Mouse (Mus musculus) c-Kit-positive CD71-negative TER-119-negative erythroid progenitor cells, embryonic 14.5 days (primary cell): ENCODE results near the gene Tsen15.

Experiments
- DNase-seq: peaks from one replicate; pipeline ENCODE4 v3.0.0-alpha.2; 2013; ENCODE audit warnings: low read depth

Tsen15 gene

DNA sequence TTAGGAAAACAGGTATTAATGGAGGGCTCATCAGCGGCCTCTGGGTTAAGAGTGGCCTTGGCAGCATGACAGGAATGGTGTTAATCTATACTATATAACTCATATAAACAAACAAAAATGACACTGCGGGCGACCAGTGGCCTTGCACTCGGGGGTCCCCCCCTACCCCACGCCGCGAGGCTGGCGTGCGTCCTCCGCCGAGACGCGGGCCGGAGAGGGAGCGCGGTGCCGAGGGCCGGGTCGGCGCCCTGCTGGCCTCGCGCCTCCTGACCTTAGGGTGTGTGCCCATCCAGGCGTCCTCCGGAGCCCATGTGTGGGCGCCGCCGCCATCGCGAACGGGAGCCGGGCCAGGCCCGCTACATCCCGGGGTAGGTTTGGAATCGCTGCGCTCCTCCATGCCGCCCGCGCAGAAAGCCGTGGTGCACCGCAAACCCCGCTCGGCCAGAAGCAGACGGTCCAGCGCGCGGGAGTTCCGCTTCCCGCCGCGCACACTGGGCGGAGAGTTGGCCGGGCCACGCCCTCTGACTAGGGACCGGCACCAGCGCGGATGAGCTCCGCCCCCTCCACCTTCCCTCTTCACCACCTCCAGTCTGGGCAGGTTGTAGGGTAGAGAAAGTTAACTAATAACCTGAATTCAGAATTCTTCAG lies at the start of gene Tsen15:
Gene Tsen15, minus strand, starts transcription at position 501 of the 648 bp plus-strand sequence.
- peak; percentile 64 for DNase-seq

DNA sequence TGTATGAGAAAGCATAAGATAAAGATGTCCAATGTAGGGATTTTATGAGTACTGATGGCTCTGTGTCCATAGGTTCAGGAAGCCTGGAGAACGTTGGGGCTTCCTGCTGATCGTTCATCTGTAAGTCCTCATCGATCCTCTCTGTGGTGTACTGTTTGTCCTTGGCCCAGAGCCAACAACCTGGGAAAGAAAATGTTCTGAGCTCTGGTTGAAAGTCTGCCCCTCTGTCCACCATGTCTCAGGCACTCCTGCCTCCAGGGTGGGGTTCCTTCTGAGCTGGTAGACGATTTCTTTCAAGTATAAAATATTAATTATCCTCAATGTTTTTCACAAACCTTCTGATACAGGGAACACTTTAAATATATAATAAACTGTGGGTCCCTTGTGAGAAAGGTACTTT lies 47.7 kb upstream of the Tsen15 start:
- no peak for DNase-seq

DNA sequence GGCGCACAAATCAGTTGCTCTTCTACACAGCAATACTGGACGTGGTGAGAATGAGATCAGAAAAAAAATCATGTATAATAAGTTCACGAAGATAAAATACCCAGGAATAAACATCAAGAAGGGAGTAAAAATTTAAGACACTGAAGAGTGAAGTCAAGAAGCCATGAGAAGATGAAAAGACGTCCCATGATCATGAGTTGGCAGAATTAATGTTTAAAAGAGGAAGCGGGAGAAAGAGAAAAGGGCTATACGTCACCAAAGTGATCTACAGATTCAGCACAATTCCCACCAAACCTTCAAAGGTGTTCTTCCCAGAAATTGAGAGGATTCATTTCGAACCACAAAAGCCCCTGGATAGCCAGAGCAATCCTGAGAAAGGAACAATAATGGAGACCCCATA lies 43.3 kb upstream of the Tsen15 start:
- DNase-seq, result no peak

- peak; percentile 9 for DNase-seq
Measured at GRCm38 (mm10) chr1:152427912-152428581, 41.6 kb upstream of the Tsen15 start.

GRCm38 (mm10) chr1:152423052-152423451 lies 36.6 kb upstream of the Tsen15 start:
- no peak for DNase-seq

DNA sequence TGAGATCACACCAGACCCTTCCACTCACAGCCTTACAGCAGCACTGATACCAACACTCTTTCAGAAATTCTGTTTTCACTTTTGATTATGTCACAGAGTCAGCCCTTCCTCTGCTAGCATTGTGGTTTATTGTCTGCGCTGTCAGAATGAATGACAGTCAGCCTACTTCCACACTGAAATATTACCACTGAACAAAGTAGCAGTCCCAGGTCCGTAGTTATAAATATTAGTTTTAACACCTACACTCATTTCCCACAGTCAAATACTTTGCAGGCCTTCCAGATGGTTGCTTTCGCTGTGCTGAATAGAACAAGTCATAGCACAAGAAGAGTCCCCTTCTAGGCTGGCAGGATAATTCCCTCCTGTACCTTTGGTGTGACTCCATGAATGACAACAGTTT lies 35.8 kb upstream of the Tsen15 start:
- DNase-seq, result no peak

- no peak for DNase-seq
Measured at GRCm38 (mm10) chr1:152417602-152418001, 31.1 kb upstream of the Tsen15 start.

GRCm38 (mm10) chr1:152416306-152416904 lies 29.9 kb upstream of the Tsen15 start:
- DNase-seq, result no peak

DNA sequence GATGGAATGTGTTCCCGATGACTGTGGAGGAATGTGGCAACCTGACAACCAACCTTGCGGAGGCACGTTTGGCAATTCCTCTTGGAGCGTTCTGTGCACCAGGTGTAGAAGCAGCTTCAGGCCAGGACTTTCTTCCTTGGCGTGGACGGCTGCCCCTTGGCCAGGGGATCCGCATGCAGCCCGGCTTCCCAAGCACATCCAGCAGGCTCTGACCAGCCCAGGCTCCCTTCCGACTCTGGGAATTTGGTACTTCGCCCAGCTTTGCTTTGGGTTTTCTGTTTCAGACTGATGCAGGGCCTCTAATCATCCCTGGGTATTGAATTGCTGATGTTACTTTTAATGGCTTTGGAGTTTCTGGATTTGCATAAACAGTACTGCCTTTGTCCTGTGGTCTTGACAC lies 28.0 kb upstream of the Tsen15 start:
- no peak for DNase-seq

- DNase-seq, result no peak
Measured at GRCm38 (mm10) chr1:152413961-152414360, 27.5 kb upstream of the Tsen15 start.

DNA sequence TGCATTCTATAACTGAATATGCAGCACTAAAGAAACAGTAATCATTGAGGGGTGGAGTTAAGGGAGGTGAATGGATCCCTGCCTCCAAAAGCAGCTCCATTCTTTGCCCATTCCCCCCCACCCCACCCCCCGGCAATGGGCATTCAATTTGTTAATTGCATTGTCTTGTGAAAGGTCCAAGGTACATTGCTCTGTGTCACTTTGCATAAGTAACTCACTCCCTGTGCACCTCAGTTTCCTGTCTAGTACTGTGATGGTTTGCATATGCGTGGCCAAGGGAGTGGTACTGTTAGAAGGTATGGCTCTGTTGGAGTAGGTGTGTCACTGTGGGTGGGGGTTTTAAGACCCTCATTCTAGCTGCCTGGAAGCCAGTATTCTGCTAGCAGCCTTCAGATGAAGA lies 26.6 kb upstream of the Tsen15 start:
- DNase-seq, result no peak

GRCm38 (mm10) chr1:152410657-152411056 lies 24.2 kb upstream of the Tsen15 start:
- no peak for DNase-seq

DNA sequence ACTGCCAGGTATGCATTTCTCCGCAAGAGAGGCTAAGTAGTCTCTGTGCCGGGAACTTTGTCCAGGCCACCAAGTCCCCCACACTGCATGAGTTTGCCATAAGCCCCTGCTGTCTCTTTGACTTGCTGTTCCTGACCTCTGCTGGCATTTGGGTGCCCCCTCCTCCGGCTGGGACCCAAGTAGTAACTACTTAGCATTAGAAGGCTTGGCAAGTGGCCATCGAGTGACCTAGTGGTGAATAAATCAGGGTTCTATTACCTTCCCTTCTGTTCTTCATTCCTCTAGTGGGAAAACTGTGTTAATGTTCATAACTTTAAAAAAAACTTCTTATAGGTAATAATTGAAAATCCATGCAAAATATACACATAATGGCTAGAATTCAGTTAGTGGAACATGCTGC lies 22.9 kb upstream of the Tsen15 start:
- DNase-seq, result no peak

- DNase-seq, result no peak
Measured at GRCm38 (mm10) chr1:152407021-152407946, 20.8 kb upstream of the Tsen15 start.

DNA sequence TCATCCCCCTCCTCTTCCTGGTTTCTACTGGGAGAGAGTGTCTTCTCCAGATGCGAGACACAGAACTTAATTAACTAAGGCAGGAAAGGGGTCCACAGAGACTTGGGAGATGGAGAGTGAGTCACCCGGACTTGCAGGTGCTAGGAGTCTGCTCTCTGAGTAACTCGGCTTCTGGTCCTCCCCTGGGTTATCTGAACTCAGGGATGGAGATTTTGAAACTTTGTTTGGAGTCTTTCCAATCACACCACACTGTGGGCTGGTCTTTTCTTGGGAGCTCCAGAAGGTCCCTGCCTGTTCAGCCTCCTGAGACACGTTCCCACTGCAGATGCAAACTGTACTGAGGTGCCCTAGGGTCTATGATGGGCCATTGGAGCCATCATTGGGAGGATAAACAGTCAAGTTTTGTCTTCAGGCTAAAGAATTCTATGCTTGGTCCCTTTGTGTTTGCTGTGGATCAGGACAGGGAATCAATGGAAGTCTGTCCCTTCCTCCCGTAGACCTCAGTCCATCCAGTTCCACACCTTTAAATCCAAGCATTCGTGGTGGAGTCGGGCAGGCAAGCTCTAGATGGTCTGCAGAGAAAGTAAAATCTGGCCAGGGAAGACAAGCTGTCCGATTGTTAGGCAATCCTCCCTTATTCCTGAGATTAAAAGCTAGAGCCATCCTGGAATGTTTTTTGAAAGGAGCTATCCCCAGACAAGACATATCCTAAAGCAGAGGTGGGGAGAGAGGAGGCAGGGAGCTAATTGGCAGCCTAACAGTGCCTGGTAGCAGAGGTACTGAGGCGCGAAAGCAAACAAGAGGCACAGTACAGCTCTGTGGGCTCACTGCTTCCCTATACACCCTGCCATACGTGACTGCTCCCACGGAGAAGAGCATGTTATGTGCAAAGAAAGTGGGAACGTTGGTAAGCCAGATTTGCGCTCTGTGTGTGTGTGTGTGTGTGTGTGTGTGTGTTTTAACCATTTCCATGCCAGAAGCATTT lies 14.4 kb upstream of the Tsen15 start:
- no peak for DNase-seq

- no peak for DNase-seq
Measured at GRCm38 (mm10) chr1:152399790-152400555, 13.5 kb upstream of the Tsen15 start, which contains the start of gene Colgalt2. TSS of gene Colgalt2 (plus strand) at chr1:152399830.

DNA sequence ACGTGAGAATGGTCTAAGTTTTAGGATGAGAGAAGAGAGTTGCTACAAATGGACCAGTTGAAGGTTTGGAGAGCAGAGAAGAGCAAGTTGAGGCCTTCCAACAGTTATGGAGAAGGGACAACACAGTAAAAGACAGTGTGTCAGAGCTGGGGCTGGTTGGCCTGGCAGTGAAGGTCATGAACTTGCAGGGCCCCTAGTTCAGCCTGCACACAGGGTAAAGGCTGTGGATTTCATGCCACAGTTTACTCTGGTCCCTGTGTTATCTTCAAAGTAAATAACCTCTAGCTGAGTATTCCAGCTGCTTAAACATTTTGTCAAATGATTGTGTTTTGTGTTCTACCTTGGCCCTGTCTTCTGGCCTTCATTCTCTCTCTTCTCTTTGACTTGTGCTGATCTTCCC lies 12.2 kb upstream of the Tsen15 start:
- DNase-seq, result no peak

DNA sequence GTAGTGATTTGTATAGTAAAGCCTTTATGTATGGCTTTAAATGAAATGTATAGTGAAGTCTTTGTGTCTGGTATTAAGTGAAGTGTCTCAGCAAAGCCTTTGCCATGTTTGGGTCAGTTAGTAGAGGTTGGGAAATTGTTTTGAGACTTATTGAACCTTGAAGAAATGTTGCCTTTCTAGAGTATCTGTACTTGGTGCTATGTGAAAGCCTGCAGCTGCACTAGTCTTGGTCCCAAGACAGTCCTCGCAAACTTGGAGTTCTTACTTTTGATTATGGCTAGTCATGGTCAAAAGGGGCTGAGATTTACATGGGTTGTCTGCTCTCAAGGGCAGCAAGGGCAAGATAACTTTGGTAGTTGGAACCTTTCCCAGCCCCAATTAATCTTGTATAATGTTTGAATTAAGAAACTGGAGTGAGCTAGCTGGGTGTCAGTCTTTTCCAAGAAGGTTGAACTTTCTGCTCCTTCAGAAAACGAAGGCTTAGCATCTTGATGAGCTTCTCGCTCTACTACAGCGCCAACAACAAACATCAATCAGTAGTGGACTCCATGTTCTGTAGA lies 8.5 kb upstream of the Tsen15 start:
- DNase-seq, result no peak

- DNase-seq, result no peak
Measured at GRCm38 (mm10) chr1:152394137-152394536, 7.6 kb upstream of the Tsen15 start.

GRCm38 (mm10) chr1:152389271-152389670 lies 2.8 kb upstream of the Tsen15 start:
- DNase-seq, result no peak
